Mouse (Mus musculus) C2C12 (cell line): ENCODE results near the gene Zyx.

Source experiments
- CEBPB ChIP-seq: IDR thresholded peaks from one replicate; pipeline ENCODE4 v1.6.1; 2011; ENCODE audit warnings: low read depth, mild to moderate bottlenecking, control low read depth, moderate library complexity
- CTCF ChIP-seq: IDR thresholded peaks from one replicate; pipeline ENCODE4 v1.5.1; 2011; ENCODE audit not compliant: control insufficient read depth, insufficient read depth, insufficient read length
- FOSL1 ChIP-seq: IDR thresholded peaks from one replicate; pipeline ENCODE4 v1.8.0; 2011; ENCODE audit warnings: mild to moderate bottlenecking, low read length; ENCODE audit not compliant: poor library complexity, insufficient read depth, severe bottlenecking
- MAX ChIP-seq: IDR thresholded peaks from one replicate; pipeline ENCODE4 v1.6.1; 2011; ENCODE audit warnings: mild to moderate bottlenecking, control low read depth
- MYOD1 ChIP-seq: IDR thresholded peaks from one replicate; pipeline ENCODE4 v1.6.1; 2011; ENCODE audit warnings: low read depth; ENCODE audit not compliant: control insufficient read depth, insufficient read length
- MYOG ChIP-seq: IDR thresholded peaks from one replicate; pipeline ENCODE4 v1.6.1; 2011; ENCODE audit not compliant: control insufficient read depth, insufficient read length; ENCODE audit errors: extremely low read depth
- USF1 ChIP-seq: IDR thresholded peaks from one replicate; pipeline ENCODE4 v1.6.1; 2011; ENCODE audit warnings: low read depth, mild to moderate bottlenecking, control low read depth, moderate library complexity

- TF ChIP-seq CTCF: no peak
- TF ChIP-seq USF1: no peak
- TF ChIP-seq MAX: no peak
- TF ChIP-seq MYOG: no peak
- TF ChIP-seq MYOD1: no peak
- TF ChIP-seq CEBPB: no peak
- no peak for TF ChIP-seq FOSL1
Measured at GRCm38 (mm10) chr6:42356913-42357312, 7.5 kb downstream of the Zyx start.
